Comparison of ENCODE assay signal across 21 mouse cellular contexts in genomic region chr11:55566309-55567099, GRCm38 (mm10). TPM values are rescaled to one million over a fixed set of nuclear protein-coding genes. Genes with fewer than 3 reads are reported as not detected.
A peak's percentile ranks its signal among the peaks of the same experiment; 100 is the strongest.
DNase-seq lines count a peak whose midpoint lies in the region; ATAC-seq and TF ChIP-seq lines count a peak whose summit lies in the region.
"Had no signal": no experiment of that assay in that cellular context is flagged by ENCODE, and none has a peak within 500 bp of the region (broad histone marks: within the 10 kb centered on the region; RNA-seq: fewer than 3 reads in every experiment).

No protein-coding gene starts in this region.

- peak; percentile 51 for DNase-seq in midbrain, embryonic 11.5 days (ENCODE audit: low spot score, missing footprints)
- DNase-seq in embryo, embryonic 11 days: peak; percentile 29
- DNase-seq in spleen, adult 18-20 months: no peak
- no peak for DNase-seq in kidney, adult 2 months
- DNase-seq: adrenal gland, postnatal 10 days; cerebellum, adult 11 months; kidney, adult 18-20 months; kidney, postnatal 10 days; layer of hippocampus, postnatal 36 days; liver, postnatal 0 days; lung, postnatal 10 days; thymus, postnatal 14 days had no signal

- no peak for TF ChIP-seq CTCF in kidney, adult 2 months (conservative IDR thresholded peaks at IDR 0.05; ENCODE audit: insufficient read depth, insufficient read length, low read depth, low read length)

- 67% methylated on average over 9 of the region's 9 CpGs for WGBS in midbrain, embryonic 11.5 days
- WGBS in midbrain, embryonic 16.5 days: 54% methylated on average over 9 of the region's 9 CpGs
- WGBS in hindbrain, embryonic 13.5 days: 30% methylated on average over 9 of the region's 9 CpGs
- WGBS in neural tube, embryonic 14.5 days: 24% methylated on average over 9 of the region's 9 CpGs
- 33% methylated on average over 9 of the region's 9 CpGs for WGBS in kidney, adult 2 months

- H3K27ac ChIP-seq in midbrain, embryonic 11.5 days (ENCODE audit: low read depth, low read length): no peak overlapping the region
- no peak overlapping the region for H3K27ac ChIP-seq in midbrain, embryonic 16.5 days (ENCODE audit: low read length)
- peak overlapping the region; percentile 74 for H3K27ac ChIP-seq in hindbrain, embryonic 13.5 days
- H3K27ac ChIP-seq in neural tube, embryonic 14.5 days (ENCODE audit: low read depth, low read length): 0 out of 2 replicates have a peak overlapping the region, but pooled peaks have one; percentile 28
- no peak overlapping the region for H3K27ac ChIP-seq in kidney, adult 2 months (ENCODE audit: insufficient read depth, low read depth, low read length)
- H3K27ac ChIP-seq: embryonic facial prominence, embryonic 13.5 days; layer of hippocampus, adult 2 months had no signal

- H3K9me3 ChIP-seq in midbrain, embryonic 11.5 days (ENCODE audit: control insufficient read depth, low read length): no peaks in the 10 kb centered on the region
- no peaks in the 10 kb centered on the region for H3K9me3 ChIP-seq in midbrain, embryonic 16.5 days (replicated peaks; ENCODE audit: control insufficient read depth, low read length, poor library complexity, severe bottlenecking)
- H3K9me3 ChIP-seq in hindbrain, embryonic 13.5 days: no peaks in the 10 kb centered on the region
- no peaks in the 10 kb centered on the region for H3K9me3 ChIP-seq in neural tube, embryonic 14.5 days (ENCODE audit: control insufficient read depth, low read length)
- H3K9me3 ChIP-seq: embryonic facial prominence, embryonic 13.5 days had no signal

- H3K9ac ChIP-seq in midbrain, embryonic 11.5 days (ENCODE audit: low read length): no peak overlapping the region
- H3K9ac ChIP-seq in midbrain, embryonic 16.5 days (ENCODE audit: low read depth, low read length): no peak overlapping the region
- H3K9ac ChIP-seq in hindbrain, embryonic 13.5 days: no peak overlapping the region
- no peak overlapping the region for H3K9ac ChIP-seq in neural tube, embryonic 14.5 days (replicated peaks; ENCODE audit: low read depth, low read length)
- H3K9ac ChIP-seq: embryonic facial prominence, embryonic 13.5 days; liver, postnatal 0 days had no signal

- H3K4me2 ChIP-seq in midbrain, embryonic 11.5 days: no peak overlapping the region
- no peak overlapping the region for H3K4me2 ChIP-seq in midbrain, embryonic 16.5 days (ENCODE audit: low read length)
- no peak overlapping the region for H3K4me2 ChIP-seq in hindbrain, embryonic 13.5 days
- no peak overlapping the region for H3K4me2 ChIP-seq in neural tube, embryonic 14.5 days (ENCODE audit: low read depth, low read length)
- H3K4me2 ChIP-seq: embryonic facial prominence, embryonic 13.5 days had no signal

- H3K27me3 ChIP-seq in midbrain, embryonic 11.5 days (ENCODE audit: control insufficient read depth, insufficient read depth, low read length): no peaks in the 10 kb centered on the region
- no peaks in the 10 kb centered on the region for H3K27me3 ChIP-seq in midbrain, embryonic 16.5 days (ENCODE audit: control insufficient read depth, insufficient read depth, low read depth, low read length)
- no peaks in the 10 kb centered on the region for H3K27me3 ChIP-seq in hindbrain, embryonic 13.5 days
- no peaks in the 10 kb centered on the region for H3K27me3 ChIP-seq in neural tube, embryonic 14.5 days (ENCODE audit: control insufficient read depth, insufficient read depth, low read length)
- H3K27me3 ChIP-seq in kidney, adult 2 months (replicated peaks; ENCODE audit: control insufficient read depth, insufficient read depth, low read length): no peaks in the 10 kb centered on the region
- H3K27me3 ChIP-seq: embryonic facial prominence, embryonic 13.5 days had no signal

- TF ChIP-seq POLR2A in kidney, adult 2 months (IDR thresholded peaks at IDR 0.05; ENCODE audit: low read depth, low read length): no peak

- H3K36me3 ChIP-seq in midbrain, embryonic 11.5 days (ENCODE audit: control insufficient read depth, insufficient read depth, low read length): no peaks in the 10 kb centered on the region
- no peaks in the 10 kb centered on the region for H3K36me3 ChIP-seq in midbrain, embryonic 16.5 days (ENCODE audit: control insufficient read depth, insufficient read depth, low read length)
- H3K36me3 ChIP-seq in hindbrain, embryonic 13.5 days: peaks cover 6% of the 10 kb centered on the region
- no peaks in the 10 kb centered on the region for H3K36me3 ChIP-seq in neural tube, embryonic 14.5 days (ENCODE audit: control insufficient read depth, insufficient read depth, low read length)
- no peaks in the 10 kb centered on the region for H3K36me3 ChIP-seq in kidney, adult 2 months (ENCODE audit: control insufficient read depth, insufficient read depth, low read length)
- H3K36me3 ChIP-seq: embryonic facial prominence, embryonic 13.5 days had no signal

- ATAC-seq in midbrain, embryonic 11.5 days (ENCODE audit: low FRiP score): no peak
- no peak for ATAC-seq in midbrain, embryonic 16.5 days
- ATAC-seq in hindbrain, embryonic 13.5 days (ENCODE audit: low FRiP score): 0 out of 2 replicates have a peak, but pooled peaks have one; percentile 52
- no peak; the same call in 1 of the 2 replicates for ATAC-seq in neural tube, embryonic 14.5 days (ENCODE audit: low read depth)
- ATAC-seq: forebrain, embryonic 16.5 days; liver, postnatal 0 days had no signal

- H3K4me1 ChIP-seq in midbrain, embryonic 11.5 days (ENCODE audit: control insufficient read depth, insufficient read depth, low read length): no peaks in the 10 kb centered on the region
- 0 out of 2 replicates have a peak, but pooled peaks cover 3% of the 10 kb centered on the region for H3K4me1 ChIP-seq in midbrain, embryonic 16.5 days (ENCODE audit: control insufficient read depth, insufficient read depth, low read length)
- peaks cover 31% of the 10 kb centered on the region for H3K4me1 ChIP-seq in hindbrain, embryonic 13.5 days (replicated peaks)
- H3K4me1 ChIP-seq in neural tube, embryonic 14.5 days (ENCODE audit: control insufficient read depth, insufficient read depth, low read length): peaks cover 12% of the 10 kb centered on the region; the same call in 1 of the 2 replicates
- no peaks in the 10 kb centered on the region for H3K4me1 ChIP-seq in kidney, adult 2 months (ENCODE audit: control insufficient read depth, insufficient read depth, low read length)
- H3K4me1 ChIP-seq: embryonic facial prominence, embryonic 13.5 days had no signal

- H3K4me3 ChIP-seq in midbrain, embryonic 11.5 days (ENCODE audit: low read depth, low read length): no peak overlapping the region
- no peak overlapping the region for H3K4me3 ChIP-seq in midbrain, embryonic 16.5 days (ENCODE audit: low read depth, low read length)
- no peak overlapping the region for H3K4me3 ChIP-seq in hindbrain, embryonic 13.5 days
- H3K4me3 ChIP-seq in neural tube, embryonic 14.5 days (ENCODE audit: low read depth, low read length): no peak overlapping the region
- no peak overlapping the region for H3K4me3 ChIP-seq in kidney, adult 2 months (ENCODE audit: insufficient read depth, low read depth, low read length)
- H3K4me3 ChIP-seq: embryonic facial prominence, embryonic 13.5 days; layer of hippocampus, adult 2 months had no signal

RNA-seq across cellular contexts. Expression of gene Glra1, which starts 41.5 kb away (rescaled TPM):
- polyA plus RNA-seq in midbrain, embryonic 11.5 days (2014; fragmentation: Nextera tagmentation; extraction: Ambion mirVana): 0.07 TPM in 1 of 2 replicates, not detected in the other
- polyA plus RNA-seq in midbrain, embryonic 16.5 days (2015; fragmentation: Nextera tagmentation; extraction: Ambion mirVana): 0.32 and 0.44 TPM in 2 replicates
- 2.1 and 2.7 TPM in 2 replicates for polyA plus RNA-seq in hindbrain, embryonic 13.5 days (2015; fragmentation: Nextera tagmentation; extraction: Ambion mirVana)
- polyA plus RNA-seq in neural tube, embryonic 14.5 days (2014; fragmentation: Nextera tagmentation; extraction: Ambion mirVana): 3.1 and 3.5 TPM in 2 replicates
- not detected in 2 replicates for polyA plus RNA-seq in kidney, adult 2 months (2012; rRNA removed)
- polyA plus RNA-seq: embryonic facial prominence, embryonic 13.5 days; heart, embryonic 16.5 days; liver, adult 2 months; liver, postnatal 0 days; testis, adult 2 months had no signal

Comparison
In these comparisons a context has a peak if more than half of its experiments do, and no peak if none do; other contexts are left out.
1. DNase-seq: peak in midbrain, embryonic 11.5 days (single experiment) and embryo, embryonic 11 days (single experiment); none in spleen, adult 18-20 months (0 of 2) and kidney, adult 2 months (single experiment).
2. H3K27ac ChIP-seq: peak in hindbrain, embryonic 13.5 days (single experiment) and neural tube, embryonic 14.5 days (single experiment); none in midbrain, embryonic 11.5 days (single experiment), midbrain, embryonic 16.5 days (single experiment) and kidney, adult 2 months (single experiment).